Mouse (Mus musculus) spleen, embryonic (tissue): ENCODE measurements at regions not wholly inside any gene's neighbourhood (a gene's known extent, or its start where the extent isn't known, plus 50 kb on each side); places are given as distances from the start of the nearest gene placed in this dataset.

ENCODE experiments used
- CTCF ChIA-PET: fragments of 350-600 bp; sonication (Branson Sonifier 250); formaldehyde crosslinking; loops from one replicate; lab custom pipeline; 2022; lab: Charles Lee

DNA sequence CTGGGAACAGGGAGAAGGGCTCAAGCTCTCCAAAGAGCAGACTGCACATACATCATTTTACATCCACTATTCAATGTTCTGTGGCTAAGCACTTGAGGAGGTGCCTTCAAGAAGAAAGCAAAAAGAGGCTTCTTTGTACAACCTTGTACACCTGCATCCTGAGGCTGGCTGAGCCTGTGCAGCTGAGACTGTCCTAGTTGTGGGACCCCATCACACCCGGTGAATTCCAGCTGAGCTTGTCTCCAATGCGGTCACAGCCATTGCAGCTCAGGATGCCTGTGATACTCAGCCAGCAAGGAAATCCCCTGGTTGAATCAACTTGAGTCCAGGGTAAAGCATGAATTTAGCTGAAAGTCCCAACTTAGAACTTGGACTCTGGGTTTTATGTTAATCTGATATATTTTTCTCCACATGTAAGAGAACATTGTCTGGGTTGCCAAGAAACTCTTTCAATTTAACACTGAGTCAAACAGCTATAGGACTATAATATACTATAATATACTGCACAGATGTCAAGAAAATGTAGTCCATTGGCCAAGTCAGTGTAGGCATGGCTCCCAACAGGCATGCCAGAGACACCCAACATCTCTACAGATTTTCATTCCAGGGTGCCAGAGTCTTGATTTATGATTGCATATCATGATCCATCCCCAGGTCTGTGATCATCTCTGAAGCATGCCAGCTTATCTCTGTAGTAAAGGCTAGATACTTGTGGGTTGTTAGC, 599.2 kb downstream of the Pard3 start:
- CTCF ChIA-PET: no interaction called here

DNA sequence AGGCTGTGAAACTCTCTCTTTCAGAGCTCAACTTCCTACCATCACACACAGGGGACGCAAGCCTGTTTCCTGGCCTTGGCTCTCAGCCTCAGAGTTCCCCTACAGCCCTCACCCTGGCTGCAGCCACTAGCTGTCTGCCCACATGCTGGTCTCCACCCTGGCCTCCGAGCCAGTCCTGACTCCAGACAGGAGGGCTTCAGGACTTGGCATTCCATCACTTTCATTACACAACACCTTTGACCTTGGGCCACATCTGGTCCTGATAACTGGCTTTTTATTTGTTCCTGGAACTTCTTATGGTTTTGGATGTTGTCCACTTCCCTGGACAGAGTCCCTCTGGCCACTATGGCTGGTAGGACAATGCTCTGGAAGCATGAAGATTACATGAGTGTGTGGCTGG, 602.9 kb downstream of the Pard3 start:
- CTCF ChIA-PET: interaction anchor here (0.6 kb wide), 1 partner anchor 655 kb away, joined by 3 read pairs; no protein-coding TSS in a partner anchor

DNA sequence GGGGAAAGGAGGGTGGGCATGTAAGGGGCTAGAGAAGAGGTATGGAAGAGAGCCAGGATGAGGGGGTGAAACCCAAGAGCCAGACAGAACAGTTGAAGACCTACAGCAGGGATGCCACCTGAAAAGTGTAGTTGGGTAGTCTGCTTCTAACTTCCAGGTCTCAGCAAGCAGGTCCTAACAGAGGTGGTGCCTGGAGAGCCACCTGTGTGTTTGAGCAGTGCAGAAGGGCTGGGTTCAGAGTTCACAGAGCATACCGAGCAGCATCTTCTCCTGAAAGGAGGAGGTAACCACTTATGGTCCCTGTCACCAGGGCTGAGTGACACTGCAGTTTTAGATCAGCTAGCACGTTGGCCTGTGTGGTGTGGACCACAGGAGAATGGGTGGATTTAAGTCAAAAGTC, 605.3 kb downstream of the Pard3 start:
- CTCF ChIA-PET: no interaction called here

DNA sequence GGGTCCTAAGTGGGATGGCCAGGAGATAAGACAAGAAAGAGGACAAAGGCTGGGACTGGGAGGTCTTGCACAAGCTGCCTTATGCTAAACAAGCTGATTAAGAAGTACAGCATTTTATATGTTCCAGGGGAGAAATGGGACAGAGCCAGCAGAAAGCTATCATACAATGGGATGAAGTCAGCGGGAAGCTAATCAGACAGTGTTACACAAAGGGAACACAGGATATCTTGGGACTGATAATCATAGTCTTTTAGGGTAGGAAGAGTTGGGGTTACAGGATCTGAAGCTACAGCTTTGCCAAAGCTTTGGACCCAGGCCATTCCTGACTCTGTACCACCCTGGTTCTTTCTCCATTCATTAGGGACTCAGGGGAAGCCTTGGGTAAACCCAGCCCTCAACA, 610.4 kb downstream of the Pard3 start:
- CTCF ChIA-PET: no interaction called here

DNA sequence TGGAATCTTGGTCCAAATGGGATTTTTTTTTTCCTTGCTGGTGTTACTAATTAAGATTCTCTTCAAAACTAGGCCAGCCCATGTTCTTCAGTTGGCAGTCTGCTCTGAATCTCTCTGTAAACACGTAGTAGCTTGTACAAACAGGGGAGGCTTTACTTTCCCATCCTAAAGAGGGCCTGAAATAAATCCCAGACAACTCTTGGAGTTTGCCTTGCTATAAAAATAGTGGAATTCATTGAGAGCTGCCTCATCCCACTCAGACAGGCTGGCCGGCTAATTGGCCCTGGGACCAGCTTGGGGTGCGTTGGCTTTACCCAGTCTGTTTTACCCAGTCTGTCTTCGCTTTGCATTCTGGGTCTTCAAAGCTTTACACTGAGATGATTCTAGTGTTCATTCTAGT, 611.7 kb downstream of the Pard3 start:
- CTCF ChIA-PET: no interaction called here

DNA sequence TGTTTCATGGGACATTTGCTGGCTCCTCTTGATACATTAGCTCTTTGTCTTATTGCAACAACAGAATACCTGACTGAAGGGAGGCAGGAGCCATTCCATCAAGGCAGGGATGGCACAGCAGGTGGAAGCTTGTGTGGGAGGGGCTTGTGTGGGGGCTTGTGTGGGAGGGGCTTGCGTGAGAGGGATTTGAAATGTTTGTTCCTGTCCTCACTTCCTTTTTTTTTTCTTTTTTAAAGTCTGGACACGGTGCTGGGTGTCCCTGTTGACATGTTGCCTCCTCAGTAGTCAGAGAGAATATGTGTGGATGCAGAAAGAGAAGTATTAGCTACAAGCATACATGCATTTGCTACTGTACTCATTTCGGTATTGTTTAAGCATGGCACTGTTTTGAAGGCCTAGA, 616.5 kb downstream of the Pard3 start:
- CTCF ChIA-PET: no interaction called here

DNA sequence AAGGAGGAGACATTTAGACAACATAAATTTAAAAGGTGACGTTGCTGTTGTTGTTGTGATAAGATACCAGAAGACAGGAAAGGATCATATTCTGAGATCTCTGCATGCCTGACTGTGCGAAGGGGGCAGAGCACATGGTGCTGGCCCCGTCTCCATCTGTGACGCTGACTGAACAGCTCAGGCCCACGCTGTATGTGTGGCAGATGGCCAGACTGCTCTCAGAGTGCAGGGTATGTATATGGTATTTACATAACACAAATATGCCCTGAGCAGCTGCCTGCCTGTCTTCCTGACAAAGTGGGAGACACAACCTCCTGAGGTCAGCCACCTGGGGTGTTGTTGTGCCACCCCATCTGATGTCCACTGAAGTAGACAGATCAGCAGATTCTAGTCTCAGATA, 620.5 kb downstream of the Pard3 start:
- CTCF ChIA-PET: no interaction called here

DNA sequence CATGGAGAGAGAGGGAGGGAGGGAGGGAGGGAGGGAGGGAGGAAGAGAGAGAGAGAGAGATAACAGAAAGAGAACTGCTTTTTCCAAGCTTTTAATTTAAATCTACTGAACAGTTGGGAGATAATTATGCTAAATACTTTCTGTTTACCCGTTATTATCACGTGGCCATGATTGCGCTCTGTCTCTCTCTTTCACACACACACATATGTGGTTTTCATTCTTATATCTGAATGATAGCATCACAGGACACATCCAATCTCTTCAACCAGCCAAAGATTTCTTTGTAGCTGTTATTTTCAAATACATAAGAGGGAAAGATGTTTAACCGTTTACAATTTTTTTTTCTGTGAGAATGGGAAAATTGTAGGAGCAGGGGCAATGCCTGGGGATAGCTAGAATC, 627.1 kb downstream of the Pard3 start:
- CTCF ChIA-PET: no interaction called here

DNA sequence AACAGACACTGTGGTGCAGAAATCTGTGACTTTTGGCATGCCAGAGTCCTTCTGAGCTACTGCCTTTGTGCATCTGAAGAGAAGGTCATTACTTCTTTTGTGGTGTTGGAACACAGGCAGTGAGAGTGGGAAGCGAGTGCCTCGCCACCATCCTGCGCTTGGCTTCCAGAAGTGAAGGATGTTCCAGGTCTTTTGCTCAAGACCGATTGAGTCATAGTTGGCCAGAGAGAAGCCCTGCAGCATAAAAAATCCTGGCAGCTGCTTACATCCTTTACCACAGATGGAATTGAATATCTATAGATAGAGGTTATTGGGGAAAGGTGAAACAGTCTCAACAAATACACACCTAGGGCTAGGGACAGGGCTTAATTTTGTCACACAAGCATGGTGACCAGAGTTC, 634.7 kb downstream of the Pard3 start:
- CTCF ChIA-PET: no interaction called here

DNA sequence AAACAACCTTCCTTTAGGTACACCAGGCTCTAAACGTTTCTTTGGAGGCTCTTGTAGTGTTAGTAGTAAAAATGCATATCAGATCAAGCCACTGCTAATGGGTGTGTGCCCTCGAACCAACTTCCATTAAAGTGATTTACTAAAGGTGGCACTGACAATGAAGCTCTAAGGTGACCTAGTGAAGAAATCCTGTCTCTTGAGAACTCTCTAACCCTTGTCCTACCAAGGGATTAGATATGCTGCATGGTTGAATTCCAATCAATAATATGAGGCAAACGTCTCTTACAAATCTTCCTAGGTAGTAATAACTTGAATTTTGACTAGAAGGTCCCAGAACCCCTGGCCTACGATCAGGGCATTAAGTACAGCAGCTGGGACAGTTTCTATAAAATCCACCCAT, 640.7 kb downstream of the Pard3 start:
- CTCF ChIA-PET: no interaction called here

DNA sequence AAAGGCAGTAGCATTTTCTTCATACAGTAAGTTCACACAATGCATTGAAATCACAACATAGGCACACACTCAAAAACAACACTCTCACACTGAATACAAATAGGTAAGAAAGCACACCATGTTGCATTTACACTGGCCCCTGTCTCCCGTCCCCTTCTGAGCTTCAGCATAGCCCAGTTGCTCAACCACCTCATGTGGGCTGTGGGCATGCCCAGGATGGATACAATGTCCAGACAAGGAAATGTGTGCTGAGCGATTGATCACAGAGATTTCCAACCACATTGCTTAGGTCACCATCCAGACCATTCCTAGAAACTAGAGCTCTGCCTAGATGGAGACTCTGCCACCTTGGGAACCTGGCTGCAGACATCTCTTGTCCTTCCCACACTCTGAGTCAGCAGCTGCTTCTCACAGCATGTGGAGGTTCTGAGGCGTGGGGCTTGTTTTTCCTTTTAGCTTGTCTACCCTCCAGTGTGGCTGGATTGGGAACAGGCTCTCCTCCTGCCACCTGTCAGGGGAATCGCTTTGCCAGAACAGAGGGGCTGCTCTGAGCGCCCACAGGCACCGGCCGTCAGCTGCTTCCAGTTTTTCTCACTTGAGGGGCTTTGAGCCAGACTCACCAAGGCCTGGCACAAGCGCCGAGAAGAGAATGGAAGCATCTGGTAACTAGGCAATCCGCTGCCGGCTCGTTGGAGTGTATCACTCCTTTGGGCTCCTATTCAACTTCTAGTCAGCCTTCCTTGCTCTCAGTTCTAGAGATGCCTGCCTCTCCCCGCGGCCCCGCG, 642.5 kb downstream of the Pard3 start:
- CTCF ChIA-PET: no interaction called here

DNA sequence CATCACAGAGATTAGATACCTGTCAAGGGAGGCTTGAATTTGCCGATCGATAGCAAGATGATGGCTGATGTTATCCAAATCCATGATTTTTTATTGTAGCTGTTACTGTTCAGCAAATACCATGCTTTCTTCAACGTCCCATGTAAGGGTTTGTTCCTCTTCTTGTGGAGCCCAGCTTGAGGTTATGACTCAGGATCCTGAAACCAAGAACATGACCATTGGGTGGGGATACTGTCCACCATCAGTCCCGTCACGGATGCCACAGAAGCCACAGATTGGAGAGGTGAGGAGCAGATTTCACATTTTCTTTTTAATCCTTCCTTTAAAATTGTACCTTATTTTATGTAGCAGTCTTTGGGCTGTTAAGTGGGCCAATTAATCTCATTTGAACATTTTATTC, 645.7 kb downstream of the Pard3 start:
- CTCF ChIA-PET: no interaction called here

DNA sequence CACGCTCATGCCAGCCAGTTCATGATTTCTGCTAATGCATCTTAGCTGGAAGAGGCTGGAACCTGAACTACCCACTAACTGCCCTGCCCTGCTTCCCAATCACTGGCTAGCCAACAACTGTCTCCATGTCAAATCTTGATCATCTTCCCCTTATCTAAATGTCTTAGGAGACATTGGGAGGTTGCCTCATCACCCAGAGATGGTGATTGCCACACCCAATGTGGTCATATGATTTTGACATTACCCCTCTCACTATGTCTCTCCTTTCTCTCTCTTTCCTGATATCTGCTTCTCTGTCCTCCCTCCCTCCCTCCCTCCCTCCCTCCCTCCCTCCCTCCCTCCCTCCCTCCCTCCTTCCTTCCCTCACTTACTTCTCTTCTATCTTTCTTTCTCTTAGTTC, 643.3 kb upstream of the Nrp1 start:
- CTCF ChIA-PET: no interaction called here

DNA sequence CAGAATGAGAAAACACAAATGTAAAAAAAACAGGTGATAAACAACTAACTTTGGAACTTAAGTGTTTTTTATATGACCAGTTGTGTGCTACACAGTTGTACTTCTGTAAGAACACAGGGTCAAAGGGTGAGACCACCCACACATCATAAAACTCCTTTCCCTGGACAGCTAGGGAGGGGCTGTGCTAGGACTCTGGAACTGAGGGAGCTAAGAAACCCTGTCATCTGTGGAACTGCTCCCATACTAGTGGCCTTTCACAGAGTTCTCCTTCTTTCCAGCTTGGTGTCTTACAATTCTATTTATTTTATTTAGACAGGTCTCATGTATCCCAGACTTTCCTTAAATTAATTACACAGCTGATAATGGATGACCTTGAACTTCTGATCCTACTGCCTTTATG, 640.4 kb upstream of the Nrp1 start:
- CTCF ChIA-PET: interaction anchor here (0.9 kb wide), 1 partner anchor 631 kb away, joined by 4 read pairs; no protein-coding TSS in a partner anchor

DNA sequence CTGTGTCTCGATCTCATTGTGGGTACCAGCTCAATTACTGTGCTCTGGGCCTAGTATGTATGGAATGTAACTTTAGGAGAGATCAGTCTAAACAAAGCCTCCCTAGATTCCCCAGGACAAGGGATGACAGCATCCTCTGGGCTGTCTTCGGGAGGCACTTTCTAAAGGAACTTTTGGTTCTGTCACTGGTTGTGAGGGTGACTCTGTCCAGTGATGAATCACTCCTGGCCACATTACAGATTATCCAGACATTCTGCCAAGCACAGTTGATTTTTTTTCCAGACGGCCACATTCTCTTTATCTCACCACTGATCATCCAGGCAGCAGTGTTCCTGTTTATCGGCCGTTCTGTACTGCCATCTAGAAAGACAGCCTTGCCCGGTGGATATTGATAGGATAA, 638.5 kb upstream of the Nrp1 start:
- CTCF ChIA-PET: no interaction called here

DNA sequence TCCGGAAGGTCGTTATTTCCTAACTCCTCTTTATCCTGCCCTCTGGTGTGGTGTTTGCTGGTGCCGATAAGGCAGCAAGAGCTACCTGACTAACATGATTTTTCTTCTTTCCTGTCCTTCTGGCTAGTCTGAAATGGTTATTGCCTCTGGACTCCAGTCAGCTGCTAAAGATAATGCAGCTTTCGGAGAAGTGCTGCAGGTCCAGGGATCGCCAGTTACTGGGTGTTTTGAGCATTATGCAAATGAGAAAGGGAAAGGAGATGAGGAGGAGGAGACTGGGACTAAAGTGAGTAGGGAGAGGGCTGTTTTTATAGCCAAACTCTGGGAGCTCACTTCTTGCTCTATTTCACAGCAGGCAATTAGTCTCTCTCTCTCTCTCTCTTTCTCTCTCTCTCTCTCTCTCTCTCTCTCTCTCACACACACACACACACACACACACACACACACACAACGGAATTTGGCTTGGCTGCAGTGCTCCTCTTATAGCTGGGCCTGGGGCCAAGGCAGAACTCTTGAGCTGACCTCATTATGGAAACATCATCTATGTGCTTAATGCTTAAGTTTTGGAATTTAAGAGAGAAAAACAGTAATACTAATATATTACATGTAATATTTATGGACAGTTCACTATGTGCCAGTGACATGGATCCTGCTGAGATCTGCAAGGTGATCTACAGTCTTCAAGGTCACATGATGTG, 637.7 kb upstream of the Nrp1 start:
- CTCF ChIA-PET: no interaction called here

DNA sequence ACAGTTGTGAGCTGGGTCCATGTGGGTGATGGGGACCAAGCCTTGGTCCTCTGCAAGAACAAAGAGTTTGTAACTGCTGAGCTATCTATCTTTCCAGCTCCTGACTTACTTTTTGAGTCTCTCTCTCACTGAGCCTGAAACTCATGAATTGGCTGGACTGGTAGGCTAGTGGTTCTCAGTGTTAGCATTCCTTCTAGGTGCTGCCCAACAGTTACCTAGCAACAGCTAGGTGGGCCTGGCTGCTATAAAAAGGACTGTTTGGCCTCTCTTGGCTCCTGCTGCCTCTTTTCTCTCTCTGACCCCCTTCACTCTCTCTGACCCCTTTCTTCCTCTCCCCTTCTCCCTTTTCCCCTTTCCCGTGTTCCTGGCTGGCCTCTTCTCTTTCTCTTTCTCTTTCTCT, 636.8 kb upstream of the Nrp1 start:
- CTCF ChIA-PET: no interaction called here

DNA sequence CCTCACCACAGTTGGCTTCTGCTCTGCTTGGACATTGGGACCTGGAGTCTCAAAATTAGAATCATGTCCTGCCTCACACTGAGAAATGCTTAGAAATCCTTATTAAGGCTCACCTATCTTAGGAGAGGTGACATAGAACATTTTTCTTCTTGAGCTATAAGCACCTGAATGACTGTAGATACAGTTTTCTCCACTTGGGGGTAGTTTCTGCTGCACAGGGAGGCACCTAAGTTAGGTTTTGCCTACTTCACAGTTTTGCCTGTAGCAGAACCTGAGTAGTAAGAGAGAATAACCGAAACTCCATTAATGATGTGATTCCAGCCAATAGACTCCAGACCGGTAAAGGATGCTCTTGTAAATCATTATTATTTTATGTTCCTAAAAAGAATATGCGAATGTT, 624.3 kb upstream of the Nrp1 start:
- CTCF ChIA-PET: no interaction called here

DNA sequence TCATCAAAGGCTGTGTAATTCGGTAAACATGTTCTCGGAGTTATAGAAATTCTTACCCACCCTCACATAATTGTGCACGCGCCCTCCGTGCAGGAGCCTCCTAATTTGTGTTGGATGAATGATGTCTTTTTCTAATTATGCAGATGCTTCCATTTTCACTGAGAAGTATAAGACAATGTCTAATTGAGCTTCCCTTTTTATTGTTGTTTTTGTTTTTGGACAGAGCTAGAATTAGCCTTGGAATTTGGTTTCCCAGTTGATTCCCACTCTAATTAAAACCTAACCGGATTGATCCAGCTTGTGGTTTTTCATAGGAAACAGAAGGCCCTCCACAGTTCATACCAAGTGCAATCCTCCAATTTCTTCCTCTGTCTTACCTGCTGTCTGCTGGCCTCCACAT, 616.2 kb upstream of the Nrp1 start:
- CTCF ChIA-PET: no interaction called here

DNA sequence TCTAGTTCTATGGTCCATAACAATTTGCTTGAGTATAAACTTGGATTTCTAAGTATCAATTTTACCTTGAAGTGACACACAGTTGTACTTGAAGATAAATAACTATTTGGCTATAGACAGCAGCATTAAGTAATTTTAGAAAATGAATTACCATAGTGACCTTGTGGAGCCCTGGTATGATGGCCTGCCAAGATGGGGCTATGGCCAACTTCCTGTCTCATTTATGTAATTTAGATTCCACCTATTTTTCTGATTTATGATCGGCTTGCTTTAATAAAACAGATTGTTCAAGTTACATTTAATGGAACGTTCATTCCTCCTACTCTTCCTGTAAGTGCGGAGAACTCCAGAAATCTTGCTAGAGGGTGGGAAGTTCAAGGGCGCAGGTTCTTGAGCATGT, 613.2 kb upstream of the Nrp1 start:
- CTCF ChIA-PET: no interaction called here

DNA sequence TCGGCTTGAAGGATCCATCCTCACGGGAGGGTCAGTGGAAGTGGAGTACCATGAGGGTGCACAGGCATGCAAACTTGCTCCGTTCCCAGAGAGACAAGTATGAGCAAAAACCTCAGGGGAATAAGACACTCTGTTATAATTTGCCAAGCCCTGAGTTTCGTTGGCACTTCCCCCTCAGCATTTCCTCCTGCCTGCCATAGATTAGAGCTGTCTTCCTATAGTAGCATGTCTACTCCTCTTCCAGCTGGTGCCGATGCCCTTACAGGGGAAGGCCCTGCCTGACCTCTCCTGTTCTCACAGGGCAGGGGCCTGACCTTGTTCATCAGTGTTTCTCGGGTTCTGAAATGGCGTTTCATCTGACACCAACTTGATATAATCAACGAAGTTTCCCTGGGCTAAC, 611.9 kb upstream of the Nrp1 start:
- CTCF ChIA-PET: no interaction called here

DNA sequence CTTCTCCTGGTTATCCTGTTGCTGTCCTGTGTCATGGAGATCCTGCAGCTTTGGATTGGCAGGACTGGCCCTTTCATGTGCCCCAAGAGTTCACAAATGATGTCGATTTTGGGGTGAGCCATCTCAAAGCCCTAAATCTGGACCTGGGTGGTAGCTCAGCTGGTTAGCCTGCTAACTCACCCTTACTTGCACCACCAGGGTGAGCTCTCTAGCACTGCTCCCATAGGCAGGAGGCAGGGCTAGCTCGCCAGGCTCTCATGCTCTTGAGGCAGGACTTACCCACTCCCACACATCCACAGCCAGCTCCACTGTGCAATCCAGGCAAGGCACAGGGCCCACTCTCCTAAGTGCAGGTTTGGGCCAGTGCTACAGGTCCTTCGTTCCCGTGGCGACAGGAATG, 605.5 kb upstream of the Nrp1 start:
- CTCF ChIA-PET: no interaction called here
